Mouse (Mus musculus): ENCODE data around the gene Islr2. TPM values are rescaled to one million over a fixed set of nuclear protein-coding genes. Genes with fewer than 3 reads are reported as not detected.

Gene Islr2
- polyA plus RNA-seq, 1 experiment from 2014 or later: 7.2 TPM

GRCm38 (mm10) chr9:58246083-58246591, 42.0 kb upstream of the Islr2 start:
- no peaks in the 10 kb centered on the region for H3K27me3 ChIP-seq (ENCODE audit: control insufficient read depth, insufficient read depth, low read length)
- H3K27ac ChIP-seq: no peak overlapping the region
- DNase-seq (ENCODE audit: low spot score) (no peak), ATAC-seq (ENCODE audit: low FRiP score) (no peak)
- WGBS: 83% methylated on average over 4 of the region's 4 CpGs
- H3K4me1 ChIP-seq (replicated peaks; ENCODE audit: control insufficient read depth, insufficient read depth, low read length): peaks cover 28% of the 10 kb centered on the region
- no peak overlapping the region for H3K4me2 ChIP-seq (replicated peaks)
- no peaks in the 10 kb centered on the region for H3K9me3 ChIP-seq (ENCODE audit: control insufficient read depth, low read length)
- no peaks in the 10 kb centered on the region for H3K36me3 ChIP-seq (replicated peaks; ENCODE audit: control insufficient read depth, insufficient read depth)
- H3K4me3 ChIP-seq (replicated peaks; ENCODE audit: low read length): no peak overlapping the region
- no peak overlapping the region for H3K9ac ChIP-seq

GRCm38 (mm10) chr9:58243696-58244095, 39.6 kb upstream of the Islr2 start:
- Histone ChIP-seq H3K4me3 (replicated peaks; ENCODE audit: low read length) (no peak overlapping the region), H3K27ac (no peak overlapping the region), H3K4me1 (replicated peaks; ENCODE audit: control insufficient read depth, insufficient read depth, low read length) (peaks cover 26% of the 10 kb centered on the region), H3K27me3 (ENCODE audit: control insufficient read depth, insufficient read depth, low read length) (no peaks in the 10 kb centered on the region), H3K36me3 (replicated peaks; ENCODE audit: control insufficient read depth, insufficient read depth) (no peaks in the 10 kb centered on the region), H3K9me3 (ENCODE audit: control insufficient read depth, low read length) (no peaks in the 10 kb centered on the region), H3K9ac (no peak overlapping the region), H3K4me2 (replicated peaks) (no peak overlapping the region)
- DNase-seq (ENCODE audit: low spot score) (no peak), ATAC-seq (ENCODE audit: low FRiP score) (no peak)
- WGBS: 90% methylated on average over 6 of the region's 6 CpGs

GRCm38 (mm10) chr9:58242696-58243095, 38.6 kb upstream of the Islr2 start:
- ATAC-seq (ENCODE audit: low FRiP score): no peak
- no peaks in the 10 kb centered on the region for H3K36me3 ChIP-seq (replicated peaks; ENCODE audit: control insufficient read depth, insufficient read depth)
- H3K4me1 ChIP-seq (replicated peaks; ENCODE audit: control insufficient read depth, insufficient read depth, low read length): peaks cover 26% of the 10 kb centered on the region
- no peak overlapping the region for H3K4me2 ChIP-seq (replicated peaks)
- H3K27ac ChIP-seq: no peak overlapping the region
- no peak for DNase-seq (ENCODE audit: low spot score)
- H3K27me3 ChIP-seq (ENCODE audit: control insufficient read depth, insufficient read depth, low read length): no peaks in the 10 kb centered on the region
- no peak overlapping the region for H3K9ac ChIP-seq
- H3K9me3 ChIP-seq (ENCODE audit: control insufficient read depth, low read length): no peaks in the 10 kb centered on the region
- 87% methylated on average over 5 of the region's 5 CpGs for WGBS
- no peak overlapping the region for H3K4me3 ChIP-seq (replicated peaks; ENCODE audit: low read length)

- Histone ChIP-seq H3K4me3 (replicated peaks; ENCODE audit: low read length) (no peak overlapping the region), H3K4me2 (replicated peaks) (no peak overlapping the region), H3K27ac (no peak overlapping the region), H3K4me1 (replicated peaks; ENCODE audit: control insufficient read depth, insufficient read depth, low read length) (peaks cover 19% of the 10 kb centered on the region), H3K9me3 (ENCODE audit: control insufficient read depth, low read length) (no peaks in the 10 kb centered on the region), H3K36me3 (replicated peaks; ENCODE audit: control insufficient read depth, insufficient read depth) (no peaks in the 10 kb centered on the region), H3K27me3 (ENCODE audit: control insufficient read depth, insufficient read depth, low read length) (no peaks in the 10 kb centered on the region), H3K9ac (no peak overlapping the region)
- peak; percentile 31 for DNase-seq (ENCODE audit: low spot score)
- 55% methylated on average over 9 of the region's 9 CpGs for WGBS
- no peak for ATAC-seq (ENCODE audit: low FRiP score)
These were observed 37.8 kb upstream of the Islr2 start for GRCm38 (mm10) chr9:58241780-58242485.

DNA sequence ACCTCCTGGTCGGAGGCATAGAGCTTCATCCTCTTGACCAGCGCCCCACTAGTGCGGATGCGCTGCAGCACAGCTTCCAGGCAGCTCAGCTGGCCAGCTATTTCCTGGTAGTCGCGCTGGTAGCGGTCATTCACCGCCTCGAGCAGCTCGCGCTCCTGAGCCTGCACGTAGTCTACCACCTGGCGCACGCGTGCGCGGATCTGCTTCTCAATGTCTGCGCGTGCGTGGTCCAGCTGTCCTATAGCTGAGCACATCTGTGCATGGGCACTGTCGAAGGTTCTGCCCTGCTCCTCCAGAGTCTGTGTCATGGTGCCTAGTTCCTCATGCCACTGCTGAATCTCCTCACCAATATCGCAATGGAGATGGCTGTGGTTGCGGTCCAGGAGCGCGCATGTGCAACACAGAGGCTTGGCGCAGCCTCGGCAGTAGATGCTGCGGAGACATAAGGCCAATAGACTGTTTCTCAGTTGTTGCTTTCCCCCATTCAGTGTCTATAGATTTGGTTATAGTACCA, 30.4 kb upstream of the Islr2 start:
- H3K4me1 ChIP-seq (replicated peaks; ENCODE audit: control insufficient read depth, insufficient read depth, low read length): no peaks in the 10 kb centered on the region
- no peak overlapping the region for H3K27ac ChIP-seq
- H3K4me2 ChIP-seq (replicated peaks): no peak overlapping the region
- ATAC-seq (ENCODE audit: low FRiP score) (no peak), DNase-seq (ENCODE audit: low spot score) (no peak)
- WGBS: 98% methylated on average over 28 of the region's 28 CpGs
- no peak overlapping the region for H3K9ac ChIP-seq
- no peaks in the 10 kb centered on the region for H3K36me3 ChIP-seq (replicated peaks; ENCODE audit: control insufficient read depth, insufficient read depth)
- no peak overlapping the region for H3K4me3 ChIP-seq (replicated peaks; ENCODE audit: low read length)
- H3K27me3 ChIP-seq (ENCODE audit: control insufficient read depth, insufficient read depth, low read length): no peaks in the 10 kb centered on the region
- H3K9me3 ChIP-seq (ENCODE audit: control insufficient read depth, low read length): no peaks in the 10 kb centered on the region

GRCm38 (mm10) chr9:58232374-58232773, 28.3 kb upstream of the Islr2 start:
- DNase-seq (ENCODE audit: low spot score) (no peak), ATAC-seq (ENCODE audit: low FRiP score) (no peak)
- Histone ChIP-seq H3K9me3 (ENCODE audit: control insufficient read depth, low read length) (no peaks in the 10 kb centered on the region), H3K4me3 (replicated peaks; ENCODE audit: low read length) (no peak overlapping the region), H3K36me3 (replicated peaks; ENCODE audit: control insufficient read depth, insufficient read depth) (no peaks in the 10 kb centered on the region), H3K27ac (no peak overlapping the region), H3K4me1 (replicated peaks; ENCODE audit: control insufficient read depth, insufficient read depth, low read length) (no peaks in the 10 kb centered on the region), H3K9ac (no peak overlapping the region), H3K4me2 (replicated peaks) (no peak overlapping the region), H3K27me3 (ENCODE audit: control insufficient read depth, insufficient read depth, low read length) (no peaks in the 10 kb centered on the region)
- WGBS: 80% methylated on average over 5 of the region's 5 CpGs

- DNase-seq (ENCODE audit: low spot score): no peak
- 76% methylated on average over 6 of the region's 6 CpGs for WGBS
- Histone ChIP-seq H3K9ac (no peak overlapping the region), H3K4me1 (replicated peaks; ENCODE audit: control insufficient read depth, insufficient read depth, low read length) (no peaks in the 10 kb centered on the region), H3K27ac (no peak overlapping the region), H3K36me3 (replicated peaks; ENCODE audit: control insufficient read depth, insufficient read depth) (no peaks in the 10 kb centered on the region), H3K4me2 (replicated peaks) (no peak overlapping the region), H3K9me3 (ENCODE audit: control insufficient read depth, low read length) (no peaks in the 10 kb centered on the region), H3K4me3 (replicated peaks; ENCODE audit: low read length) (no peak overlapping the region), H3K27me3 (ENCODE audit: control insufficient read depth, insufficient read depth, low read length) (no peaks in the 10 kb centered on the region)
- ATAC-seq (ENCODE audit: low FRiP score): no peak
These were observed 27.6 kb upstream of the Islr2 start for GRCm38 (mm10) chr9:58231746-58232145.

GRCm38 (mm10) chr9:58228777-58229466, 24.8 kb upstream of the Islr2 start:
- no peak overlapping the region for H3K27ac ChIP-seq
- H3K4me3 ChIP-seq (replicated peaks; ENCODE audit: low read length): no peak overlapping the region
- no peak overlapping the region for H3K4me2 ChIP-seq (replicated peaks)
- WGBS: 98% methylated on average over 9 of the region's 9 CpGs
- no peaks in the 10 kb centered on the region for H3K36me3 ChIP-seq (replicated peaks; ENCODE audit: control insufficient read depth, insufficient read depth)
- no peak for ATAC-seq (ENCODE audit: low FRiP score)
- H3K9me3 ChIP-seq (ENCODE audit: control insufficient read depth, low read length): no peaks in the 10 kb centered on the region
- no peaks in the 10 kb centered on the region for H3K27me3 ChIP-seq (ENCODE audit: control insufficient read depth, insufficient read depth, low read length)
- H3K9ac ChIP-seq: no peak overlapping the region
- H3K4me1 ChIP-seq (replicated peaks; ENCODE audit: control insufficient read depth, insufficient read depth, low read length): no peaks in the 10 kb centered on the region
- DNase-seq (ENCODE audit: low spot score): no peak

All from hindbrain, embryonic 14.5 days (tissue).